Mouse (Mus musculus) heart, postnatal 25 days (tissue): ENCODE measurements around the gene Hsd17b10. TPM values are rescaled to one million over a fixed set of nuclear protein-coding genes. Genes with fewer than 3 reads are reported as not detected.

Experiments used
- DNase-seq: peaks from one replicate; pipeline ENCODE4 v3.0.0; 2022; ENCODE audit warnings: low spot score
- intact Hi-C: fragments of 180-260 bp; cut with DNase I; formaldehyde crosslinking; loops from one replicate; pipeline ENCODE4 v1.15.1; 2025
- total RNA-seq, 2 experiments: library from RNA; stranded (reverse); gene quantifications; 2 replicates each; pipeline ENCODE4 v1.2.3; 2021

Gene Hsd17b10
- 100 to 1,000 TPM; 218 to 235 TPM for total RNA-seq

DNA sequence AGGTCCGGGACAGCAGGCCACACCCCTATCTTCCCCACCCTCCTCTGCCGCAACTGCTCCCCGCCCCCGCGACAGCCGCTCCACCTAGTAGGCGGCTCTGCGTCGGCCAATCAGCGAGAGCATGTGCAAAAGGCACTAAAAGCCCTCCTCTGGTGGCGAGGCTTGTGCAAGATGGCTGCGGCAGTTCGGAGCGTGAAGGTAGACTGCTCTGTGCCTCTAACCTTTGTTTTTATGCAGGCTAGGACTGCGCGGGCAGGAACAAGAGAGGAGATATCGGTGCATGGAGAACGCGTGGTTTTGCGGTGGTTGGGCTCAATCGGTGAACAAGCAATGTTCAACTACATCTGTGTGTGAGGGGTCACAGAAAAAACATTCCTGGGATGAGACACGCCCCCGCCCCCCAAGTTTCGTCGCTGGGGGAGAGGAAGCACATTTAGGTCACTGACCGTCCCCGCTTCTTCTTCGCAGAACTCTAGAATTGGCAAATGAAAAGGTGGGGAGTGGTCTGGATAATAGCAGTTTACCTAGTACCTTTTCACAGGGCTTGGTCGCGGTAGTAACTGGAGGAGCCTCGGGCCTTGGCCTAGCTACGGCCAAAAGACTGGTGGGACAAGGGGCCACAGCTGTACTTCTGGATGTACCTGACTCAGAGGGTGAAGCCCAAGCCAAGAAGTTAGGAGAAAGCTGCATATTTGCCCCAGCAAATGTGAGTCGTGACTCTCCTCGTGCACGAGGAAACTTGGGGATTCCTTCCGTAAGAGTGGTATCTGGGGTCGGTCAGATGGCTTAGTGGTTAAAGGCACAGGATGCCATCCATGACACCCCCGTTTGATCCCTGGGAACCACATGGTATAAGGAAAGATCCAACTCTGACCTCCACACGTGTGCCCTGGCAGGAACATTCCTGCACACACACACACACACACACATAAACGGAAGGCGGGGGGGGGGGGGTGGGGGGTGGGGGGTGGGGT lies at the start of gene Hsd17b10:
TSS of gene Hsd17b10 (plus strand) at position 109 of the 974 bp plus-strand sequence.
- peak; percentile 74 for DNase-seq
- intact Hi-C loops = loop anchor here (2.0 to 5.0 kb wide), 2 partner anchors 15 to 200 kb away; partner anchors contain the start of genes Huwe1, Ribc1 and Smc1a

GRCm38 (mm10) chrX:151999006-151999710 lies 2.5 kb upstream of the Hsd17b10 start:
- no peak for DNase-seq

GRCm38 (mm10) chrX:152001182-152001684 lies 412 bp upstream of the Hsd17b10 start:
- intact Hi-C loops = loop anchor here (2.0 to 5.0 kb wide), 2 partner anchors 16 to 199 kb away; partner anchors contain the start of genes Huwe1, Ribc1 and Smc1a

More at GRCm38 (mm10) chrX:151999006-151999710, 2.5 kb upstream of the Hsd17b10 start:
- intact Hi-C loops = no loop called here

DNA sequence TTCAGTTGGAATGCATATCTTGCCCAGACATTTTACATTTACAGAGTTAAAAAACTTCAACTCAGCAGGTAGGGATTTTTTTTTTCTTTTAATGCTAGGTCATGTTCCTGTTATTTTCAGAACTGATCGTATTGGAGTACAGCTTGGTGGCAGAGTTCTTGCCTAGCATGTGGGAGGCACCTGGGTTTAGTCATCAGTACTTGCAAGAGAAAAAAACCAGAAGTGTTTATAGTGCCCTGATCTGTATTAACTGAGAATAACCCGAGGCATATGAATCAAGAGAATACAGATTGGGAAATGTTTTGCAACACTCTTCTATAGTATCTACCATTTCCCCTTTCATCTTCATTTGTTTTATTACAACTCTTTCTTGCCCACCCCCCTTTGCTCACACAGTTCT lies 1.2 kb downstream of the Hsd17b10 start:
- intact Hi-C loops = loop anchor here (5.0 kb wide), 1 partner anchor 201 kb away; the partner anchor contains the start of gene Huwe1
- no peak for DNase-seq

More at GRCm38 (mm10) chrX:152001182-152001684, 412 bp upstream of the Hsd17b10 start:
- DNase-seq = no peak

GRCm38 (mm10) chrX:152007863-152008262 lies 6.2 kb downstream of the Hsd17b10 start:
- intact Hi-C loops = no loop called here
- no peak for DNase-seq

GRCm38 (mm10) chrX:152015752-152016150 lies 14.1 kb downstream of the Hsd17b10 start:
- intact Hi-C loops = loop anchor here (2.0 to 10.0 kb wide), 2 partner anchors 15 to 159 kb away; partner anchors contain the start of gene Hsd17b10
- no peak for DNase-seq

DNA sequence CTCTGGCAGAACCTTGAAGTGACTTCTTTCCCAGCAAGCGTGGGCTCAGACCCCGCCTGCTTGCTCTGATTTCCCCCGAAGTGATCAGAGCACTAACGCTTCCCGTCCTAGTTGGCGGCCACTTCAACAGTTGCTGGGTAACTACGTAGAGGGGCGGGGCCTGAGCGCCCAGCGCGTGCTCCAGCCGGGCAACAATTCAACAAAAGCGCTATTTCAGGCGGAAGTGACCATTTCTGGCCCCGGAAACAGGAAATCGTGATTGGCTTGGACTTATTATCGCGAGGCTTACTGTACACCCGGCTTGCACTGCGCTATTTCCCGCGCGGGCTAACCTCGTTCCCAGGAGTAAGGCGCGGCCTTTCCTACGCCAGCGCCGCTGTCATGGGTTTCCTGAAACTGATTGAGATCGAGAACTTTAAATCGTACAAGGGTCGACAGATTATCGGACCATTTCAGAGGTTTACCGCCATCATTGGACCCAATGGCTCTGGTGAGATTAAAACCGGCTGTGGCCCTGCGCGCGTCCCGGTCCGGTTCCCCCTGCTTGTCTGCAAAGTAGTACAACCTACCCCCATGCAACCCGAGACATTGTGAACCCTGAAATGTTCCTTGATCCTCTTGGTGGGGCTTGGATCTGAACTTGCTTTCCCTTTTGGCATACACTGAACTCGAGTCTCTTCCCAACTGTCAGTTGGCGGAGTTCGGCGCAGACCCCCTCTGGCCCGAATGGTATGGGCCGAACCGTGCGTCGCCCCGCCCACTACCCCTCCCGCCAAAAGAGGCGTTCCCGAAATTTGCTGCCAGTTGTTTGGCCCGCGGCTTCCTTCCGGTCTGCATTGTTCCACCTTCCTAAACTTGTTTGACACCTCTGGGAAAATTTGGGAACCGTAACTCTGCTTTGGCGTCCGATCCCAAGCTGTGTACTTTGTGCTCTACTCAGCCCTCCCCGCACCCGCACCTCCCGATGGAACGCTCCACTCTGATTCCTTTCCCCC lies 14.8 kb downstream of the Hsd17b10 start, which contains the start of the genes Ribc1 and Smc1a:
TSS of gene Ribc1 (minus strand) at position 145 of the 995 bp plus-strand sequence.
TSS of gene Smc1a (plus strand) at position 278 of the 995 bp plus-strand sequence.
- peak; percentile 89 for DNase-seq
- intact Hi-C loops = loop anchor here (2.0 to 10.0 kb wide), 2 partner anchors 16 to 158 kb away; partner anchors contain the start of gene Hsd17b10

GRCm38 (mm10) chrX:152017186-152017585 lies 15.5 kb downstream of the Hsd17b10 start:
- intact Hi-C loops = loop anchor here (2.0 to 10.0 kb wide), 2 partner anchors 16 to 158 kb away; partner anchors contain the start of gene Hsd17b10
- DNase-seq = no peak

- no peak for DNase-seq
- intact Hi-C loops = loop anchor here (10.0 kb wide), 1 partner anchor 156 kb away; no protein-coding TSS in a partner anchor
Observed at GRCm38 (mm10) chrX:152019294-152019693, 17.6 kb downstream of the Hsd17b10 start.

- DNase-seq = no peak
Observed at GRCm38 (mm10) chrX:152039865-152040264, 38.2 kb downstream of the Hsd17b10 start.

DNA sequence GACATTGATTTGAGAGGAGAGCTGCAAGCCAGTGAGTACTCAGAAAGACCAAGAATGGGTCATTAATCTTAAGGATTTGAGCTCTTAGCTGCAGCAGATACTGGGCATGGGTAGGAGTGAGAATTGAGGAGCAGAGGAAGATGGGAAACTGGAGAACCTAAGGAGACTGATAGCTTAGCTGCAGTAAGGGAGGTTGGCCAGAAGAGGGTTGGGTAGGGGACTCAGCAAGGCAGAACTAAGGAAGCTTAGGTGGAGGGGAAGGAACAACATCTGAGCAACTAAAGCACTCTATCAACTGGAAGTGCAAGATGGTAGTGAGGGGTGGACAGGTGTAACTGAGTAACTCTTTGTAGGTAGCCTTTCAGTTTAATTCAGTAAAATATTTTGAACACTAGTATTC lies 45.6 kb downstream of the Hsd17b10 start:
- DNase-seq = no peak
- intact Hi-C loops = no loop called here

More at GRCm38 (mm10) chrX:152039865-152040264, 38.2 kb downstream of the Hsd17b10 start:
- intact Hi-C loops = no loop called here

GRCm38 (mm10) chrX:152052546-152052945 lies 50.9 kb downstream of the Hsd17b10 start:
- intact Hi-C loops = no loop called here
- no peak for DNase-seq

Other genes with a start within 250 kb of the Hsd17b10 start
- gene Huwe1, start 201.0 kb upstream of the Hsd17b10 start, total RNA-seq = 100 to 1,000 TPM; 153 to 169 TPM
- gene Ribc1, start 14.4 kb downstream of the Hsd17b10 start, total RNA-seq = under 1 TPM; 0.34 to 0.39 TPM
- gene Smc1a, start 14.6 kb downstream of the Hsd17b10 start, total RNA-seq = 10 to 100 TPM; 25.1 to 26.8 TPM
- 10 to 100 TPM; 80.6 to 80.7 TPM for gene Iqsec2, start 142.4 kb downstream of the Hsd17b10 start, total RNA-seq
- gene Kdm5c, start 231.2 kb downstream of the Hsd17b10 start, total RNA-seq = 10 to 100 TPM; 29.7 to 55.0 TPM